Mouse (Mus musculus): ENCODE measurements around the gene Inhbb.

Gene Inhbb

GRCm38 (mm10) chr1:119421576-119422421 lies at the start of gene Inhbb:
Gene Inhbb, minus strand, starts transcription at chr1:119422248.
- in situ Hi-C loops (cut with MboI, MseI), result no loop called here

- in situ Hi-C loops (cut with MboI, MseI), result no loop called here
Observed at GRCm38 (mm10) chr1:119463386-119463785, 41.3 kb upstream of the Inhbb start.

- in situ Hi-C loops (cut with MboI, MseI), result no loop called here
Observed at GRCm38 (mm10) chr1:119460062-119460461, 38.0 kb upstream of the Inhbb start.

- in situ Hi-C loops (cut with MboI, MseI), result no loop called here
Observed at GRCm38 (mm10) chr1:119457993-119458605, 36.1 kb upstream of the Inhbb start.

- in situ Hi-C loops (cut with MboI, MseI), result no loop called here
Observed at GRCm38 (mm10) chr1:119457528-119457855, 35.4 kb upstream of the Inhbb start.

GRCm38 (mm10) chr1:119456671-119457527 lies 34.9 kb upstream of the Inhbb start:
- in situ Hi-C loops (cut with MboI, MseI), result no loop called here

GRCm38 (mm10) chr1:119453731-119454130 lies 31.7 kb upstream of the Inhbb start:
- in situ Hi-C loops (cut with MboI, MseI), result no loop called here

GRCm38 (mm10) chr1:119451417-119451816 lies 29.4 kb upstream of the Inhbb start:
- in situ Hi-C loops (cut with MboI, MseI), result no loop called here

GRCm38 (mm10) chr1:119450651-119451345 lies 28.8 kb upstream of the Inhbb start:
- in situ Hi-C loops (cut with MboI, MseI), result no loop called here

- in situ Hi-C loops (cut with MboI, MseI), result no loop called here
Observed at GRCm38 (mm10) chr1:119446753-119447283, 24.8 kb upstream of the Inhbb start.

- in situ Hi-C loops (cut with MboI, MseI), result no loop called here
Observed at GRCm38 (mm10) chr1:119443591-119444350, 21.7 kb upstream of the Inhbb start.

- in situ Hi-C loops (cut with MboI, MseI), result no loop called here
Observed at GRCm38 (mm10) chr1:119442901-119443300, 20.9 kb upstream of the Inhbb start.

- in situ Hi-C loops (cut with MboI, MseI), result no loop called here
Observed at GRCm38 (mm10) chr1:119438105-119438637, 16.1 kb upstream of the Inhbb start.

GRCm38 (mm10) chr1:119437401-119437800 lies 15.4 kb upstream of the Inhbb start:
- in situ Hi-C loops (cut with MboI, MseI), result no loop called here

- in situ Hi-C loops (cut with MboI, MseI), result no loop called here
Observed at GRCm38 (mm10) chr1:119424141-119424860, 2.3 kb upstream of the Inhbb start.

GRCm38 (mm10) chr1:119423510-119423909 lies 1.5 kb upstream of the Inhbb start:
- in situ Hi-C loops (cut with MboI, MseI), result no loop called here

GRCm38 (mm10) chr1:119422460-119423015 lies 490 bp upstream of the Inhbb start:
- in situ Hi-C loops (cut with MboI, MseI), result no loop called here

GRCm38 (mm10) chr1:119420984-119421575 lies 968 bp downstream of the Inhbb start:
- in situ Hi-C loops (cut with MboI, MseI), result no loop called here

All from T-helper 17 cell (primary cell).